Mouse (Mus musculus) hindbrain, postnatal 0 days (tissue): ENCODE measurements at regions not wholly inside any gene's neighbourhood (a gene's known extent, or its start where the extent isn't known, plus 50 kb on each side); places are given as distances from the start of the nearest gene placed in this dataset. TPM values are rescaled to one million over a fixed set of nuclear protein-coding genes. Genes with fewer than 3 reads are reported as not detected.
"Not testable (repeated sequence)": the region's sequence is repeated elsewhere in the genome, so short reads cannot be mapped to it uniquely, and the experiment has no call there.

Source experiments
- ATAC-seq: fragments of 200-750 bp; cut with Nextera tagmentation; 2 replicates; pipeline ENCODE4 v1.8.0; 2017; ENCODE audit warnings: mild to moderate bottlenecking, moderate TSS enrichment, moderate library complexity
- DNase-seq: peaks from one replicate; pipeline ENCODE4 v3.0.0-alpha.2; 2015; ENCODE audit warnings: low spot score
- H3K27ac ChIP-seq: fragments of 300-500 bp; sonication (generic); 2 replicates; pipeline ENCODE4 v1.5.1; 2014; ENCODE audit warnings: mild to moderate bottlenecking
- H3K27me3 ChIP-seq: fragments of 300-500 bp; sonication (generic); 2 replicates; pipeline ENCODE4 v1.6.1; 2014; ENCODE audit warnings: low read length, mixed read lengths; ENCODE audit not compliant: insufficient read depth
- H3K36me3 ChIP-seq: fragments of 300-500 bp; sonication (generic); 2 replicates; pipeline ENCODE4 v1.6.1; 2014; ENCODE audit warnings: low read length, mixed read lengths; ENCODE audit not compliant: insufficient read depth
- H3K4me1 ChIP-seq: fragments of 300-500 bp; sonication (generic); 2 replicates; pipeline ENCODE4 v1.6.1; 2014; ENCODE audit warnings: antibody characterized with exemption, low read length, mixed read lengths; ENCODE audit not compliant: insufficient read depth
- H3K4me2 ChIP-seq: fragments of 300-500 bp; sonication (generic); 2 replicates; pipeline ENCODE4 v1.6.1; 2014; ENCODE audit warnings: low read depth, mild to moderate bottlenecking, low read length, moderate library complexity, mixed read lengths
- H3K4me3 ChIP-seq: fragments of 300-500 bp; sonication (generic); 2 replicates; pipeline ENCODE4 v1.5.1; 2014; ENCODE audit warnings: low read length
- H3K9ac ChIP-seq: fragments of 300-500 bp; sonication (generic); replicated peaks from 2 replicates; pipeline ENCODE4 v1.6.1; 2014; ENCODE audit warnings: mild to moderate bottlenecking, low read length, moderate library complexity, mixed read lengths
- H3K9me3 ChIP-seq: fragments of 300-500 bp; sonication (generic); 2 replicates; pipeline ENCODE4 v1.6.1; 2016; ENCODE audit warnings: low read length, mixed read lengths
- CTCF ChIP-seq: IDR thresholded peaks from 2 replicates; pipeline ENCODE4 v1.5.1; 2016; ENCODE audit warnings: antibody characterized with exemption, control low read depth, low read depth
- WGBS: fragments of 180-500 bp; shearing (Covaris S2); extraction: QIAGEN DNeasy Blood & Tissue Kit; methylation state at CpG from one replicate; pipeline ENCODE4 v1.1.7; 2014; 5-methylcytosine and 5-hydroxymethylcytosine counted together
- microRNA counts: library from miRNA; unstranded; fragments of <30 nt; microRNA quantifications from one replicate; lab custom pipeline; 2015
- microRNA-seq, 2 experiments: library from miRNA; unstranded; fragments of <30 nt; microRNA quantifications; one replicate each; pipeline ENCODE4; 2016

DNA sequence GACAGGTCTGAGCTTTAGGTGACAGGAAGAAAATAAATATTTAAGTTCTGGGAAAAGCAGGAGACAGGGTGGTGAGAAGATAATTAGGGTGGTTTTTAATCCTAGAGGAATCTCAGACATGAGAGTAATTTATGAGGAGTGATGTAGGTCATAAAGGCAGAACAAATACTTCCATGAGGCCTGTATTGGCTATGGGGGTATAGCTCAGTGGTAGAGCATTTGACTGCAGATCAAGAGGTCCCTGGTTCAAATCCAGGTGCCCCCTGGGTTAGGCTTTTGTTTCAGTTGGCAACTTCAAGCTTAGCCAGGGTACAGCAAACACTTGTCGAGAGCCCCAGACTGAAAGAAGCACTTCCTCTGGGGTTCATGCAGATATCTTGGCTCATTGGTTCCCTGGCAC, 66.3 kb upstream of the Acpp start:
- H3K27me3 ChIP-seq = no peaks in the 10 kb centered on the region
- ATAC-seq (no peak), DNase-seq (no peak)
- H3K4me3 ChIP-seq = no peak overlapping the region
- 58% methylated on average over 1 of the region's 1 CpGs for WGBS
- H3K36me3 ChIP-seq = no peaks in the 10 kb centered on the region
- no peaks in the 10 kb centered on the region for H3K9me3 ChIP-seq
- TF ChIP-seq CTCF = no peak
- no peak overlapping the region for H3K4me2 ChIP-seq
- H3K9ac ChIP-seq = no peak overlapping the region
- H3K4me1 ChIP-seq = peaks cover 6% of the 10 kb centered on the region; the same call in 1 of the 2 replicates
- no peak overlapping the region for H3K27ac ChIP-seq

- WGBS = 74% methylated on average over 4 of the region's 4 CpGs
- no peak for ATAC-seq
- no peak overlapping the region for H3K4me2 ChIP-seq
Measured at GRCm38 (mm10) chr9:104401673-104402072, 64.1 kb upstream of the Acpp start.

GRCm38 (mm10) chr9:104399927-104400326, 62.4 kb upstream of the Acpp start:
- no peak for TF ChIP-seq CTCF
- DNase-seq = no peak
- no peak overlapping the region for H3K27ac ChIP-seq
- H3K9me3 ChIP-seq = no peaks in the 10 kb centered on the region
- no peak overlapping the region for H3K9ac ChIP-seq
- WGBS = 86% methylated on average over 1 of the region's 1 CpGs
- no peak for ATAC-seq
- no peak overlapping the region for H3K4me2 ChIP-seq
- no peaks in the 10 kb centered on the region for H3K4me1 ChIP-seq
- H3K27me3 ChIP-seq = no peaks in the 10 kb centered on the region
- no peaks in the 10 kb centered on the region for H3K36me3 ChIP-seq
- no peak overlapping the region for H3K4me3 ChIP-seq

More at GRCm38 (mm10) chr9:104401673-104402072, 64.1 kb upstream of the Acpp start:
- H3K36me3 ChIP-seq = no peaks in the 10 kb centered on the region
- H3K4me3 ChIP-seq = no peak overlapping the region
- no peaks in the 10 kb centered on the region for H3K27me3 ChIP-seq
- H3K27ac ChIP-seq = no peak overlapping the region
- no peak for DNase-seq
- no peaks in the 10 kb centered on the region for H3K4me1 ChIP-seq
- H3K9me3 ChIP-seq = no peaks in the 10 kb centered on the region
- no peak overlapping the region for H3K9ac ChIP-seq
- no peak for TF ChIP-seq CTCF

GRCm38 (mm10) chr9:104398484-104398883, 60.9 kb upstream of the Acpp start:
- not testable (repeated sequence) for H3K4me3 ChIP-seq, H3K36me3 ChIP-seq, DNase-seq, H3K4me1 ChIP-seq, ATAC-seq, H3K9me3 ChIP-seq, H3K27ac ChIP-seq, H3K27me3 ChIP-seq, H3K4me2 ChIP-seq, H3K9ac ChIP-seq
- WGBS = 79% methylated on average over 4 of the region's 4 CpGs

DNA sequence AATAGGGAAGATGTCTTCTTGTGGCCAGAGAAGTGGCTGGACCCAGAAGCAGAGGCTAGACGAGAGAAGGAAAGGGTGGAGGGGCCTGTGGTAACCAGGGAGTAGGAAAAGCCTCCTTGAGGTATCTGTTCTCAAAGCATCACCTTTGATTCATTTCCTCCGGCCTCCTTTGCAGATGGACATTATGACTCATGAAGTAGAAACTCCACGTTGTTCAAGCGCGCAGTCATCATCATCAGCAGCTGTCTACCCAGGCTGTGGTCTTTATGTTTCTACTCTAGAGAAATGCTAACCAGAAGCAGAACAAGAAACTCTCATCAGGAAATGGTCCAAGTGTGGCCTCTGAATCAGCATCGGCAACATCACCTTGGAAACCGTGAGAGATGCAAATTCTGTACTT, 50.3 kb upstream of the Acpp start:
- no peaks in the 10 kb centered on the region for H3K4me1 ChIP-seq
- no peaks in the 10 kb centered on the region for H3K27me3 ChIP-seq
- H3K36me3 ChIP-seq = no peaks in the 10 kb centered on the region
- no peak overlapping the region for H3K4me2 ChIP-seq
- ATAC-seq (no peak), DNase-seq (no peak)
- H3K4me3 ChIP-seq = no peak overlapping the region
- H3K27ac ChIP-seq = no peak overlapping the region
- H3K9ac ChIP-seq = no peak overlapping the region
- 92% methylated on average over 7 of the region's 7 CpGs for WGBS
- no peaks in the 10 kb centered on the region for H3K9me3 ChIP-seq
- no peak for TF ChIP-seq CTCF

MicroRNA genes in the stretch of these regions (microRNA counts, 519-probe panel; counts per million panel counts)
- not detected for microRNA mmu-miR-2136 (lab: Ali Mortazavi, UCI)

Small RNA genes in the stretch of these regions (microRNA-seq; reads per million reads assigned to microRNA genes)
- gene Mir2136 = 0 reads per million in 2 experiments
